Mouse (Mus musculus): Measurements from ENCODE around the gene Gpr37l1. TPM values are rescaled to one million over a fixed set of nuclear protein-coding genes. Genes with fewer than 3 reads are reported as not detected.

Gene Gpr37l1
- total RNA-seq, 4 experiments from 2014 or later, result 0.80 to 1.9 (median 1.3) TPM

DNA sequence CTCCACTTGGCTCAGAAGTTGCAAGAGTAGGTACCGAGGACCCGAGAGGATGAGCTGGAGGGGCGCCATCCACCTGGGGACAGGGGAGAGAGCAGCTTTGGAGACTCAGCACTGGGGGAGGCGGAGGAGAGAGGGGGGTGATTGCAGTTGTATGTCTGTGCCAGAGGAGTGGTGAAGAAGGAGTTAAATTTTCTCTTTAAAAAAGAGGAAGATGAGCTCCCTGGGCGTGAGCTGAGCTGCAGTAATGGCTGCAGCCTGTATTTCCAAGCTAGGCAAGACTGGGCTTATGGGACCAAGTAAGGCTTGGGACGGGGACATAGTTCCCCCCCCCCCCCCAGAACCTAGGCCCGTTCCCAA is 19.8 kb downstream of the Gpr37l1 start:
- DNase-seq, result no peak

DNA sequence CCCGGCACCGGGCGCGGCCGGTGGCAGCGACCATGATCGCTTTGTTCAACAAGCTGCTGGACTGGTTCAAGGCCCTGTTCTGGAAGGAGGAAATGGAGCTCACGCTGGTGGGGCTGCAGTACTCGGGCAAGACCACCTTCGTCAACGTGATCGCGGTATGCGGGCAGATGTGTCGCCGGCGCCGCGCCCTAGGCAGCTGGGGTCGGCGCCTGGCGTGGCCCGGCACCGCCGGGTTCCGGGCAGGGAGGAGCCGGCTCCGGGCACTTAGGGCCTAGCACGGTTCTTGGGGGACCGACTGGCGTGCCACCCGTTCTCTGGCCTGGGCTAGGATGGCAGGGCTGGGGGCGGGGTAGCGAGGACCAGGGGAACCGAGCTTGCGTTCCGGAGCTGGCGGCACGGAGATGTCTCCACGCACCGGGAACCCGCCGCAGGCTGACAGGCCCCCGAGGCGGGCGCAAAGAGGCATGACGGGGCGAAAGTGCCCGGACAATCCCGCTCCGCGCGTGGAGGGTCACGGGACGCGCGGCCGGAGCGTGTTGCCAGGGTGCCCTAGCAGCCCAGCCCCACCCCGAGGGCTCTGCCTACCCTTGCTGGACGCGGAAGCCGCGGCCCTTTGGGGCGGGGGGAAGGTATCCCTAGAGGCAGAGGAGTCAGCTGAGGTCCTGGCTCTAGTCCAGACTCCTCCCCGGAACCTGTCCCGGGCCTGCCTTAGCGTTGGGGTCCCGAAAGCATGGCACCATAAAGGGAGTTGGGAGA is 20.4 kb downstream of the Gpr37l1 start:
- DNase-seq, result peak; percentile 89

DNA sequence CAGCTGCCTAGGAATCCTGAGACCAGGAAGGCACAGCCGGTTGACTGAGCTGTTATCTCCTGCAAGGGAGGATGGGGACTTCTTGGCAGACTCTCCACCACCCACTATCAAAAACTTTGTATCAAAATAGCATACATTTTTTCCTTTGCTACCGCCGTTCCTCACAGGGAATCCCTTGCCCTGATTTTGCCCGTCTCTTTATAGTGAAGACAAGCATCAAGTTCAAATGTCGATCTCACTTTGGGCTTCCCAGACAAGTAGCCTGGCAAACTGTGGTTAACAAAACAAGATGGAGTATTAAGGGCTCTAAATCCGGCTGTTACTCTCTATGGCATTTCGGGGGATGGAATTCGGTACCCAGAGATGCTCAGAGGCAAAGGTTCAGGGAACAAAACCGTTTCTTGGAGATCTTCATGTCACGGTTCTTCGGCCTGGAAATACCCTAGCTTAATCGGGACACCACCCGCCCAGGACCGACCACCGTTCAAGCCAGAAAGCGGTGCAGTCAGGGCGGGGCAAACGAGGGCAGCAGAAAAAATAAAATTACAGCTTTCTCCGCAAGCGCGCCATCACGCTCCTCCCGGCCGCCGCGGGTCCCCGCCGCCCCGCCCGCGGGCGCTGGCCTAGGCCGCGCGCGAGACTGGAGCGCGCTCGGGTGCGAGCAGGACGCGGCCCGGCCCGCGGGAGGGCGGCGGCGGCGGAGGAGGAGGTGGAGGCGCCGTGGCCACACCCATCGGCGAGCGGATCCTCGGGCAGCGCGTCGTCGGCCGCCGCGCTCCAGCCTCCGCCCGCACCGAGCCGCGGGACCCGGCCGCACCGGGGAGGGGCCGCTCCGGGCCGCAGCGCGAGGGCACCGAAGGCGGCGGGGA is 21.2 kb downstream of the Gpr37l1 start, which contains the start of gene Arl8a:
Gene Arl8a, plus strand, starts transcription at position 748 of the 869 bp plus-strand sequence.
- DNase-seq, result peak; percentile 74

DNA sequence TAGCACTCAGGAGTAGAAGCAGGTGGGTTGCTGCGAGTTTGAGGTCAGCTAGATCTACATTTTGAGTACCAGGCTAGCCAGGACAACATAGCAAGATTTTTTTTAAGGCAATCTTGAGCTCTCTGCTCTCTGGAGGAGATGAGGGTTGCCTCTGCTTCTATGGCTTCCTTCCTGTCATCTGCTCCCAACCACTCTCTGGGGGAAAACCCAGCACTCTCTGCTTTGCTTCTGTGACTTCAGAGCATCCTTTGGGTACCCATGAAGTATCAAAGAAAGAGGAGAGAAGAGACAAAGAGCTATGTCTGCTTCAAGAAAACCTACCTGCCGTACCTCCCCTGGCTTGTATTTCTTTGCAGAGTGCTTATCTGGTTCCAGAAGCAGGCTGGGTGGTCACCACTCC is 23.5 kb downstream of the Gpr37l1 start:
- no peak for DNase-seq

DNA sequence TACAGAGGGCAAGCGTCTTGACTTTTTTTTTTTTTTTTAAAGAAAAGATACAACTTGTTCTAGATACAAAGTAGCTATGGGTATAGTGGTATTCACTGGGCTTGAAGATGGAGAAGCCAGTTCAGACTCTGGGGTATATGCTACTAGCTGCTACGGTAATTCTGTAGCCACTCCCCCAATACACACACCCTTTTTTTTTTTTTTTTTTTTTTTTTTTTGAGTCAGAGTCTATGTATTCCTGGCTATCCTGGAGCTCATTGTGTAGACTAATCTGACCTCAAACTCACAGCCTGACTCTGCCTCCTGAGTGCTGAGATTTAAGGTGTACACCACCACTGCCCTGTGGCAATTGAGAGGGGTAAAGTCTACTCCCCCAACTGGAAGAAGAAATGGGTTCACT is 25.0 kb downstream of the Gpr37l1 start:
- DNase-seq, result no peak

DNA sequence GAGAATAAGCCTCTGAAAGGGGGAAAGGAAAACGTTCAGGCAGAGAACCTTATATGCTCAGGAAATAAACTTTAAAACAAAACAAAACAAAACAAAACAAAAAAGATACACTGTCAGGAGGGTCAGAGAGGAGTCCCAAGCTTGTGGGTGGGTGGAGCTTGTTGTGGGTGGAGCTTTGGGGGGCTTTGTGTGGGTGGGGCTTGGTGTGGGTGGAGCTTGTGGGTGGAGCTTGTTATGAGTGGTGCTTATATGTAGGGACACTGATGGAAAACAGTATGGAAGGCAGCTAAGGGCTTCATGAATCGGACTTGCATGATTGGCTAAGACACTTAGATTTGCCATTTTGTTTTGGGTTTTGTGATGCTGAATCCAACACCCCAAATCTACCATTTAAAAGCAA is 27.6 kb downstream of the Gpr37l1 start:
- DNase-seq, result no peak

DNA sequence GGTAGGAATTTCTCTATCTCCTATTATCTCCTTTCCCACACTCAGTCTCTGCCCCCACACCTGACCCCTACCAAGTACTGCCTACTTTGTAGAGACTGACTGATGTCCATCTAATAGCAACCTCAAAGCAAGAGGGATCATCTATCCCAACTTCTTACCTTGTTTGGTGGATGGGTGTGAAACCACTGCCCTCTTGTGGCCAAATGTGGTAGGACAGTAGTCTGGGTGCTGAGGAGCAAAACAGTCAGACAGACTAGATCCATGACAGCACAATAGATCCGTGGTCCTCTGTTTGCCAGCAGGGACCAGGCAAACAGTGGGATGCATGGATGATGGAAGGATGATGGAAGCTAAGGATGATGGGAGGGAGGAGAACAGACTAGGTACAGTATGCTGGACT is 31.0 kb downstream of the Gpr37l1 start:
- no peak for DNase-seq

DNA sequence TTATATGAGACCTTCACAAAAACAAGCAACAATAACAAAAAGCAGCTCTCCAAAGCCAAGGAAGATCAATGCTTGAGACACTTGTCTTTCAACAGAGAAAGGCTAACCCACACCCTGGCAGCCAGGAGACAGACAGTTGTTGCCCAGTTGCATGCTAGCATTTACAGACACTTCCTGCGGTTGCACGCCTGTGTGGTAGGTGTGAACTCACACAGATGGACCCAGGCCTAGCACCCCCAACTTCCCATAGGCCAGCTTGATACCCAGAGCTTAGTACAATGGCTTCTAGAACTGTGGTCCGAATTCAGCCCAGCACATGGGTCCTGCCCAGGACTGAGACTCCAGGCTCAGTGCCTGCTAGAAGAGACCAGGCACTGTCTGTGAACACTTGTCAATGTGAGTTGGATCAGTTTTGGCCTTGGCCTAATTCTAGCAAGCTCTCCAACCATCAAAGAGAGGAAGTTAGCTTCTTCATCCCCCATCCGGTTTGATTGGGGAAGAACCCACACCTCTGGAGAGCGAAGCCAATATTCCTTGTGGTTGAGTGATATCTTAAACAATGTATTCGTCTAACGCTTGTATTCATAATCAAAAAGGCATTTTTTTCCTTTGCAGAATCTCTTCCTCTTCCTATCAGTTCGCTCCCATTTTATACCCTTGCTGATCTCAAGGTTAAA is 32.2 kb downstream of the Gpr37l1 start:
- no peak for DNase-seq

DNA sequence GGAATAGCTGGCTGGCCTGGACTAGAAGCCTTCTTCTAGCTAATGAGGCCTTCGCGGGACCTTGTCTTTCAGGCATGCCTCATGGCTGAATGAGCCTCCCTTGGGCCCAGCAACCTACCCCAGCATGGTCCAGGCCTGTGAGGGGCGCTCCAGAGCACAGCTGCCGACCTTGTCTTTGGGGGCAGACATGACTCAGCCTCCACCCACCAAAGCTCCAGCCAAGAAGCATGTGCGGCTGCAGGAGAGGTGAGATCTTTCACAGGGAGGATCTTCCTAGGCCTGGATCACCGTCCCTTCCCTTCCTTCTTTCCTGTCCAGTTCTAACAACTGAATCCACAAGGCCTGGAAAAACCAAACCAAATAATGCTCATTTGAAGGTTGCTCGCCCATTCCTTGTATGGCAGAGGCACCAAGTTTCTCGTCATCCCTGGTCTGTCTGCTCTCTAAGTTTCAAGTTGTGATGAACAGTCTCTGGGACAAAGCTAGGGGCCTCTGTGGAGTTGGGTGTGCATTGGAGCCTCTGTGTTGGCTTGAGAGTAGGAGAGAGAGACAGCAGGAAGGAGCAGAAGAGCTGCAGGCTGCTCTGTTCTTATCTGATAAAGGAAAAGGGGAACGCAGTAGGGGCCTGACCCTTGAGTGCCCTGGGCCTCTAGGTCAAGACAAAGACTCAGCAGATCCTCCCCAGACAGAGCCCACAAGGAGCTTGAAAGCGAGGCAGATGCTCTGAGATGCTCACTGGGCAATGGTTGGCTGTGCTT is 33.6 kb downstream of the Gpr37l1 start:
- DNase-seq, result no peak

DNA sequence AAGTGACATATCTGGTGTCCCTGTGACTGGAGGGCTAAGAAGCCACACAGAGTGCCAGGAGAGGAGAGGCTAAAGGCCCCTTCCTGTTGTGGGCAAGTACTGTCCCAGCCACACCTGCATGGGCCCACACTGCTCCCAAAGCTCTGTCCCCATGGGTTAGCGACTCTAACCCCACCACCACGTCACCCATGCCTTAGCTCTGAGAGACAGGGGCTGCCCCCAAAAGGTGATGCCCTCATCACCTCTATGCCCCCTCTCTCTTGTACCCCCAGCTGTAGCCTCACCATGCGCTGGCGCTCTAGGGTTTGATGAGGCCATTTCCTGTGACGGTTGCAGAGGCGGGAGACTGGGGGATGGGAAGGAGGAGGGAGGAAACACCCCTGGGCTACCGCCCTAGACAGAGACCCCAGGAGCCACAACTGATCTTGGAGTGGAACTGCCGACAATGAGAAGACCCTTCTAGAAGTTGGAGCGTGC is 34.5 kb downstream of the Gpr37l1 start:
- DNase-seq, result no peak

DNA sequence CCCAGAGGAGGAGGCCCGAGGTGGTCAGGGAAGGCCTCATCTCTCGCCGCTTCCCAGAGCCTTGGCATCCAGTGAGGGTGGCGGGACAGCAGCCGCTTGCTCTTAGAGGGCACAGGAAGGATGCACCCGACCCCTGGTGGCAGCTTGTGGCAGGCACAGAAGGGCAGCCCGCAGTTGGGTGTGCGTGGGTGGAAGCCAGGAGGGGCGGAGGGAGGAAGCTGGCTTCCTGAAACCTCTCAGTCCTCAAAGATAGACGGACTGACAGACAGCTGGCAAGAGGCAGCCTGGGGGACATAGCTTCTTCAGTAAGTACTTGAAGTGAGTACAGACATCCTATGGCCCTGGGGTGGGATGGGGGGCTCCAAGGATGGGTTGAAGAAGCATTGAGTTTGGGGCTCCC is 35.0 kb downstream of the Gpr37l1 start, which contains the start of gene Ptpn7:
Gene Ptpn7, plus strand, starts transcription at position 228 of the 400 bp plus-strand sequence.
- peak; percentile 59 for DNase-seq

DNA sequence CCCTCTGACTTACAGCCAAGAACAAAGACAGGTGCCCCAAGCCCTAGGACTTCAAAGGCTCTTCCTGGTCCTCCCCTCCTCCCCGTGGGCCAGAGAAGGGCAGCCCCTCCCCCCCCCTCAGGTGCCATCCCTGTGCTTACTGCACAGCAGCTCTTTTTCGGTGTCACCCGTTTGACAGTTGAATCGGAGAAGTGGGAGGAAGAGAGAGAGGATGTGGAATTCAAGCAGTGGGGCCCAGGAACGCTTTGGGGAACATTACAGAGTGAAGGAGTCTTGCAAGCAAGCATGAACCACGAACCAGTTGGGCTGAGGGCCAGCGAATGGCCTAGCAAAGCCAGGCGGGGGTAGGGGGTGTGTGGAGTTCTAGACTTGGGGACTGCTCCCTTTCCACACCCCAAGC is 35.9 kb downstream of the Gpr37l1 start:
- DNase-seq, result no peak

DNA sequence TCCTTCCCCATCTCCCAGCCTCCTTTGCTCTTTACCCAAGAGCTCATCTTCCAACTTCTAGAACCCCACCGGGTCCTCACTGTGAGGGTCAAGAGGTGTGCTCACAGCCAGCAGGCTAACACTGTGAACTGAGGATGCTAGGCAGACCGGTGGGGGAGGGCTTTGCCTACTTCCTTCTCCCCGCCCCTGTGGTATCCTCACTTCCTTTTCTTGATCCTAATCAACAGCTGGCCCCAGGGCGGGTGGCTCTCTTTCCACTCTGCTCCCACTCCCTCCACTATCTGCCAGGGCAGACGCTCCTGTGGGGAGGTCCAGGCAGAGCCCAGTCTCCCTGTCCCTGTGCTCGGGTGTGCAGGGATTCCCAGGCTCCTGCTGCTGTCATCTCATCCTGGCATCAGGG is 36.4 kb downstream of the Gpr37l1 start:
- no peak for DNase-seq

DNA sequence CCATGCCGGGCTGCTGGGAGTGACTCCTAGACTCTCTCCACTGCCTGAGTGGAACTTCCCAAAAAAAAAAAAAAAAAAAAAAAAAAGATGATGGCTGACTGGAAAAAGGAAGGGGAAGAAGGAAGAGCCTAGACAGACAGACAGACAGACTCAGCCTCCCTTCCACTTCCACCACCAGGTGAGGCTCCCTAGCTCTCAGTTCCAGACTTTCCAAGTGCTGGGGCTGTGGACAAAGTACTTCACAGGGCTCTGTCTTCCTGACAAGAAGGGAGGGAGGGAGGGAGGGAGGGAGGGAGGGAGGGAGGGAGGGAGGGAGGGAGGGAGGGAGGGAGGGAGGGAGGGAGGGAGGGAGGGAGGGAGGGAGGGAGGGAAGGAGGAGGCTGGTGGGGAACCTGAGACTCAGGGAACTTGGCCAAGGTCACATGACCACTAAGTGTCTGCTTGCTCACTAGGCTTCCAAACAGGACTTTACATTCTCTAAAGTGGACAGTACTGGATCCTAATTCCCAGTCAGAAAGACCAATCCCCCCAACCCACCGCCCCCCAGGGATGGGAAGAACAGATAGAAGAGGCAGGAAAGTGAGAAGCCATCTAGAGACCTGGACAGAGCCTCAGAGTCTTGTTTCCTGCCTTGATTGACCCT is 37.0 kb downstream of the Gpr37l1 start:
- DNase-seq, result no peak

DNA sequence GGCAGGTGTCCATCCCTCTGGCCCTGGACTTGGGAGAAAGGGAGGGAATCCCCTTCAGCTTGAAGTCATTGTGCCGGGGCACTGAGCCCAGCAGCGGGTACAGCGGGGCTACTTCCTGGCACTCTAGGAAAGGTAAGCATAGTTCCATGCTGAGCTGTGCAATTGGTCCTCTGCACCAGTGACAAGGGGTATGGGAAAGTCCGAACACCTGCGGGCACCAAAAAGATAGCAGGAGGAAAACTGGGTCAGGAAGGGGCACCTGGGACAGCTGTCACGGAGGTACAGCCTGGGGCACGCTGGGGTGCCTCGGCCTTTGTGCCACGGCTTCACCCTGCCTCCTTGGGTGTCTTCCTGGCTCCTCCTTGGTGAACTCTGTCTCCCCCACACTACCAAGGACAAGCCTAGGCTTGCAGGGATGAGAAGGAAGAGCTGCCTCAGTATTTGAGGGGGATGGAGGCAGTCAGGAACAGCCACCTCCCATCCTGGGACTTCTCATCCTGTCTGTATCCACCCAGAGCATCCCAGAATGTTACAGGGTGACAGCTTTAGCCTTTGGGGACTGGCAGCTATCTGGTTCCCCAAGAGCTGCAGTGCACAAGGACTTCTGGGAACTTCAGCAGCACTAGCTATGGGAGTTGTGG is 37.8 kb downstream of the Gpr37l1 start:
- DNase-seq, result no peak

DNA sequence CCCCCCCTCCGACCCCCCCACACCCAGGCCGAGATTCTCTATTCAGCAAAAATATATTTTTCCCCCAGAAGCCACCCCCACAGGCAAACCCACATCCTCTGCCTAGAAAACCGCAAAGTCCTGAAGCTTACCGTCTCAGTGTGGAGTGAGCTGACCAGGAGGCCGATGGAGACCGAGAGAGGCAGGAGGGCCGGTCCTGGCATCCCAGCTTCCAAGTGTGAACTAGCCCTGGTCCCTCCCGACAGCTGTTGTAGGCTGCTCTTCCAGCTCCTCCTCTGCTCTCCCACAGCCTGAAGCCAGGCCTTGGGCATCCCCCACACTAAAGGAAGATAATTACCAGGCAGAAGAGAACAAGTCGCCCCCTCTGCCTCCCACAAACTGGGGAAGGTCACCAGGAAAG is 38.5 kb downstream of the Gpr37l1 start:
- DNase-seq, result no peak

DNA sequence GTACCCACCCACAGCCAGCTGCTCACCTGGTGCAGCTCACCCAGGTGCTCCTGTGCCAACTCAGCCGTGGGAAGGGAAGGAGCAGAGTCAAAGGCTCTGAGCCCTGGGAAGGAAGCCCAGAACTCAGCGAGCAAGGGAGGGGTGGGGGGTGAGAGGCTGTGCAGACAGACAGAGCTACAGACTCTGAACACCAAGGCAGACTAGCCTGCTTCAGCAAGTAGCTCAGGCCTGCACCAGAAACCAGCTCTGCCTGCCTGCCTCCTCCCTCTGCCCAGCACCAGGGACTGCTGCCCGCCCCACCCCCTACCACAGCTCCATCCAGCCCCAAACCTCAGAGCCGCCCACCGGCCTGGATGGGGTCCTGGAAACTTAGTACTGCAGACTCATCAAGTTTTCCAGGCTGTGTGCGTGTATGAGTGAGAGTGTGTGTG is 39.5 kb downstream of the Gpr37l1 start:
- no peak for DNase-seq

DNA sequence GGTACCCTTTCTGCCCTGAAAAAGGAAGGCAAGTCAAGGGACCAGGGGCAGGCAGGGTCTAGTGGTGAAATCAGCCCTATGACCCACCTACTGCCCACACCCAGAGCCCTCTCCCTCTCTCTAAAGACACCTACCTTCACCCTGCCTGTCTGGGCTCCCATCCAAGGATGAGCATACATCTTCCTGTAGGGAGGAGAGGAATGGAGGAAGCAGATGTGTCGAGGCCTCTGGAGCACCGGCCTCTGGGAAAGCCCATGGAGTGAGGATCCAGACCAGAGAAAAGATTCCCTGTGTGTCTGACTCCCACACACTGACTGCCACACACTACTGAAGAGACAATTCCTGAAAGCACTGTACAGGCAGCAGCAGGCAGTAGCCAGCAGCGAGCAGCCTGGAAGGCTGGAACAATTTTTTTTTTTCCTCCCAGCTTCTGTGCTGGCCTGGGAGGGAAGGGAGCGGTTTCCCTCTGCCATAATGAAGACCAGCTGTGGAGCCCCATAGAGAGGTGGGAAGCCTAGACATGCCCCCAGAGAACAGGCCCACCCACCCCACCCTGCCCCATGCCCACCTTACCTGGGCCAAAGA is 40.9 kb downstream of the Gpr37l1 start:
- DNase-seq, result no peak

DNA sequence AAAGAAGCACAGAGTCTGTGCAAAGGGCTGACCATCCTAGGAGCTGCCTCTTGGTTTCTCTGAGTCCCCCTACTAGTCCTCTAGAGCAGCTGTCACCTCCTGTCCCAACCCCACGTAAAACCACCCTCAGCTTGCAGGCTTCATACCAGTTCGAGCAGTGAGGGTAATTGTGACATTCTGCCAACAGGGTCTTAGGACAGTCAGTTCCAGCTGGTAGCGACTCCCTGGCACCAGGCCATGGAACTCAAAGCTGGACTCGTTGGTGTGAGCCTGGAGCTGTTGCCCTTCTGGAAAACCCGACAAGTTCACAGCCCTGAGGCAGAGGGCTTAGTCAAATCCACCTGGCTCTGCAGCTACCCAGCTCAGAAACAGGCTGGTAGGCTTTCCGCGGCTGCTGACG is 41.5 kb downstream of the Gpr37l1 start:
- no peak for DNase-seq

DNA sequence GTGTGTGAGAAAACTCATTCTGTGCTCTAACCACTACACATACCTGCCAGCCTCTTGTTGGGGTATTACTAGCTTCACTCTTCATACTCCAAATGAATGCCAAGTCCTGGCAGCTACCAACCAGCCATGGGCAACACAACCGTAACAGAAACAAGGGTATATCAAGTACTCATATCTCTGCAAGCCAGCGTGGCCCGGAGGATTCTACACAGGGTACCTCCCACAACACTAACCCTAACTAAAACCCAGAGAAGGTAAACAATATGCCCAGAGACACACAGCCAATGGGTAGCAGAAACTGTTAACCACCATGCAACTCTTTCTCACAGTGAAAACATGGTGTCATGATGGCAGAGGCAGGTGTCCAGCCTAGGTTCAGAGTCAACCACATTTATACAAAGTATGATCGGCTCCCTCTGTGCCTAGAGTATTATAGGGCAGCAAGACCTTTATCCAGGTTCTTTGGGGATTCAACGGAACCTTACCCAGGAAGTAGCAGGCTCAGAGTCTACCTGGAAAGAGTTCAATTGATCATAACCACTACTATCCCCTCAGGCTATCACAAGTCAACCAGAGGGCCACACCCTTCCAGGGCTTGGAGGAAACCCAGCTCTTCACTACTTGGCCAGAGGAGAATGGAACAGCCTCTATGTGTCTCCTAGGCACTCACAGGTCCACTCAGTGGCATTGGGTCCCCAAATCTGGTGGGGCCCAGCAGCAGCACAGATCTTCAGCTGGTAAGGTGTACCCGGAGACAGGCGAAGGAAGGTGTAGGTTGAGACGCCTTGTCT is 42.7 kb downstream of the Gpr37l1 start:
- DNase-seq, result no peak
